Mouse (Mus musculus): ENCODE measurements around the gene Rnf222. TPM values are rescaled to one million over a fixed set of nuclear protein-coding genes. Genes with fewer than 3 reads are reported as not detected.

Gene Rnf222
- polyA plus RNA-seq, 1 experiment from 2014 or later = 0.11 TPM

DNA sequence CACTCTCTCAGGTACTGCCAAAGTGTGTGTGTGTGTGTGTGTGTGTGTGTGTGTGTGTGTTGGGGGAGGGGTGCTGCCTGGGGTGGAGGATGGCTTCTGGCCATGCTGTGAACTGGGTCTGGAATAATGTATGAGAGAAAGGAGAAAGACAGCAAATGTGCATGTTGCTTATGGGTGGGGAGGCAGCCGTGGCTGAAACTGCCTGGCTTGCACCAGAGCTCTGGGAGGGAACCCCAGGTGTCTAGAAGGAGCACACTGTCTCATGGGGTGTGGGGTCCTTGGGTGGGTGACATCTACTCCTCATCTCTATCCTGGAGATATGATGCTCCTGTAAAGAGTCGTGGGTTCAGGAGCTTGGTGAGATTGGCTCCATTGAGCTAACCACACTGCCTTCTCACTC lies 300 bp downstream of the Rnf222 start:
- WGBS = 85% methylated on average over 2 of the region's 2 CpGs
- H3K9me3 ChIP-seq (ENCODE audit: low read depth, low read length) = no peaks in the 10 kb centered on the region
- ATAC-seq (ENCODE audit: insufficient read depth) = no peak
- no peak for TF ChIP-seq CTCF (IDR thresholded peaks at IDR 0.05; ENCODE audit: low read depth)
- 0 out of 2 replicates have a peak, but pooled peaks cover 3% of the 10 kb centered on the region for H3K4me1 ChIP-seq (ENCODE audit: insufficient read depth)
- H3K36me3 ChIP-seq (ENCODE audit: insufficient read depth) = no peaks in the 10 kb centered on the region
- no peak overlapping the region for H3K27ac ChIP-seq (ENCODE audit: low read depth)
- H3K4me2 ChIP-seq = no peak overlapping the region
- DNase-seq = no peak
- no peaks in the 10 kb centered on the region for H3K27me3 ChIP-seq (ENCODE audit: insufficient read depth, low read length)
- no peak overlapping the region for H3K9ac ChIP-seq
- H3K4me3 ChIP-seq (ENCODE audit: low read depth, low read length) = no peak overlapping the region

DNA sequence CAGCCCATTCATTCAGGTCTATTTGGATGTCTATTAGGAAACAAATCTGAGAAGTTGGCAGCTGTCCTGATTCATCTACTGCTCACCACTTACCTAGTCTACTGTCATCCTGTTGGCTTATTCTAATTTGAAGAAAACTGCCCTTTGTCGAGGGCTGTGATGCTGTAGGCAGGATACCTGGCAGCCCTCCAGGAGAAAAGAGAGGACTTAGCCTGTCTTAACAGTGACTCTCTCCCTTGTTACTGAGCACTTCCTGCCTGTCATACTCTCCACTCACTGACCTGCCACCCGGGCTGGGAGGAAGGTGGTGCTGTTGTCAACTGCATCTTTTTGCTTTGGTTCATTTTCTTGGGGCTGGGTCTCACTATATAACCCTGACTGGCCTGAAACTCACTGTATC lies 2.3 kb downstream of the Rnf222 start:
- TF ChIP-seq CTCF (IDR thresholded peaks at IDR 0.05; ENCODE audit: low read depth) = no peak
- Histone ChIP-seq H3K9me3 (ENCODE audit: low read depth, low read length) (no peaks in the 10 kb centered on the region), H3K36me3 (ENCODE audit: insufficient read depth) (no peaks in the 10 kb centered on the region), H3K27me3 (ENCODE audit: insufficient read depth, low read length) (no peaks in the 10 kb centered on the region), H3K27ac (ENCODE audit: low read depth) (no peak overlapping the region), H3K4me3 (ENCODE audit: low read depth, low read length) (no peak overlapping the region), H3K4me1 (ENCODE audit: insufficient read depth) (0 out of 2 replicates have a peak, but pooled peaks cover 3% of the 10 kb centered on the region), H3K9ac (no peak overlapping the region), H3K4me2 (no peak overlapping the region)
- WGBS = 21% methylated on average over 2 of the region's 2 CpGs
- DNase-seq (peak; percentile 33), ATAC-seq (ENCODE audit: insufficient read depth) (no peak)

DNA sequence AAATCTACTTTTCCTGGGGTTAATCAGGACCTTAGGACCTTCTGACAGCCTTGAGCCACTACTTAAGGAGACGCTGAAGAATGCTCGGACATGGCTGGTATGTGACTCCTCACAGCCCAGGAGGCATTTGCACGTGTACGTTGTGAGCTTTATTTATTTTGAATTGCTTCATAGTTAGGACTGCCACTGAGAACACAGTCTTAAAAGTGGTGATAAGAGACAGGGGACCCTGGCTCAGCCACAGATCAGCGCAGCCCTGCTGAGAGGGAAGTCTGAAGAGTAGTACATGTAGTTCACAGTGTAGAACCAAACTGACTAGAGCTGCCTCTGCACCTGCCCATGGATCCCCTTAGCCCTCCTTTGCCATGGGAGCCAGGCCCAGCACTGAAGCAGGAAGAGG lies 3.5 kb downstream of the Rnf222 start:
- WGBS = 36% methylated on average over 5 of the region's 5 CpGs
- Histone ChIP-seq H3K36me3 (ENCODE audit: insufficient read depth) (no peaks in the 10 kb centered on the region), H3K4me1 (ENCODE audit: insufficient read depth) (0 out of 2 replicates have a peak, but pooled peaks cover 3% of the 10 kb centered on the region), H3K27ac (ENCODE audit: low read depth) (no peak overlapping the region), H3K27me3 (ENCODE audit: insufficient read depth, low read length) (no peaks in the 10 kb centered on the region), H3K9me3 (ENCODE audit: low read depth, low read length) (no peaks in the 10 kb centered on the region), H3K4me2 (no peak overlapping the region), H3K9ac (no peak overlapping the region), H3K4me3 (ENCODE audit: low read depth, low read length) (no peak overlapping the region)
- ATAC-seq (ENCODE audit: insufficient read depth) (no peak), DNase-seq (no peak)
- TF ChIP-seq CTCF (IDR thresholded peaks at IDR 0.05; ENCODE audit: low read depth) = no peak

DNA sequence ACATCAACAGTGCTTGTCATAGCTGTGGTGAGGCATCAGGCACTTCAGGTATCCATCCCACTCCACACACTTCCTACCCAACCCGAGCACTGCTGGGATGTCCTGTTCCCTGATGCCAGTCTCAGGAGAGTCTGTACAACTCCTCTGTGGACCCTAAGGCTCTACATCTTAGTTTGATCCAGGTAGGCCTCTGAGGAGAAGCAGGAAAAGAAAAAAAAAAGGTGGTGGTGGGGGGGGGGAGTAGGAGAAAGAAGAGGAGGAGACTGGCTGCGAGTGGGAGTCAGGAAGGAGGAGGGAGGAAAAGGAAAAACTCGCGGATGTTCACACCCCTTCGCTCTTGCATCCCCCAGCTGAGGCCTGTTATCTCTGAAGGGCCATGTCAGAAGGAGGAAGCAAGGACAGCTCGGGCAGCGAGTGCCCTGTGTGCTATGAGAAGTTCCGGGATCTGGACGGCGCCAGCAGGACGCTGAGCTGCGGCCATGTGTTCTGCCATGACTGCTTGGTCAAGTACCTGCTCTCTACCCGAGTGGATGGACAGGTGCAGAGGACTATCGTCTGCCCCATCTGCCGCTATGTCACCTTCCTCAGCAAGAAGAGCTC lies 4.0 kb downstream of the Rnf222 start:
- Histone ChIP-seq H3K9ac (no peak overlapping the region), H3K4me3 (ENCODE audit: low read depth, low read length) (no peak overlapping the region), H3K27me3 (ENCODE audit: insufficient read depth, low read length) (no peaks in the 10 kb centered on the region), H3K36me3 (ENCODE audit: insufficient read depth) (no peaks in the 10 kb centered on the region), H3K9me3 (ENCODE audit: low read depth, low read length) (no peaks in the 10 kb centered on the region), H3K4me2 (no peak overlapping the region), H3K27ac (ENCODE audit: low read depth) (no peak overlapping the region), H3K4me1 (ENCODE audit: insufficient read depth) (0 out of 2 replicates have a peak, but pooled peaks cover 3% of the 10 kb centered on the region)
- DNase-seq (peak; percentile 40), ATAC-seq (ENCODE audit: insufficient read depth) (no peak; the same call in 1 of the 2 replicates)
- no peak for TF ChIP-seq CTCF (IDR thresholded peaks at IDR 0.05; ENCODE audit: low read depth)
- 50% methylated on average over 15 of the region's 15 CpGs for WGBS

DNA sequence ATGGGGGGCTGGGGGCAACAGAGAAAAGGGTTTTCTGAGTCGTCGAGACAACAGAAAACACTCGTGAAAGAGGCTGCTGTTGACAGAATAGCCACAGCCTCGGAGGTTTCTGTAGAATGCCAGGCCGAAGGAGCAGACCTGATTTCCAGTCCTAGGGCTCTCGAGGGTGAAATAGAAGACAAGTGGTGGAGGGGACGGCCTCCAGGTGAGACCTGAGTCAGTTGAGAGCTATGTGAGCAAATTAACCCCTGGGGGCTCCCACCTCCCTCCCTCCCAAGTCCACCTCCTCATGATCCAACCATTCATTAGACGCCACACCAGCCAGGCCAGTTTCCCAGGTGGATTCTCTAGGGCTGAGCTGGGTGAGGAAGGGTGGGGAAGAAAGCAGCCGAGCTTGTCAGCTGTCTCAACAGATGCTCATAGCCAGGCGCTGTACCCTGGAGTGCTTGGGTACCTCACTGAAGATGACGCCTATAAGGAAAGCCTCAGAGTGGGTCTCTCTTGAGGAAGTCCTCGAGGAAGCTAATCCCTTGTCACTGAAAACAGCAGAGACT lies 5.6 kb downstream of the Rnf222 start:
- Histone ChIP-seq H3K4me2 (no peak overlapping the region), H3K9ac (no peak overlapping the region), H3K27ac (ENCODE audit: low read depth) (no peak overlapping the region), H3K9me3 (ENCODE audit: low read depth, low read length) (no peaks in the 10 kb centered on the region), H3K27me3 (ENCODE audit: insufficient read depth, low read length) (no peaks in the 10 kb centered on the region), H3K4me1 (ENCODE audit: insufficient read depth) (0 out of 2 replicates have a peak, but pooled peaks cover 3% of the 10 kb centered on the region), H3K4me3 (ENCODE audit: low read depth, low read length) (no peak overlapping the region), H3K36me3 (ENCODE audit: insufficient read depth) (no peaks in the 10 kb centered on the region)
- no peak for TF ChIP-seq CTCF (IDR thresholded peaks at IDR 0.05; ENCODE audit: low read depth)
- DNase-seq (no peak), ATAC-seq (ENCODE audit: insufficient read depth) (no peak)
- WGBS = 58% methylated on average over 12 of the region's 12 CpGs

DNA sequence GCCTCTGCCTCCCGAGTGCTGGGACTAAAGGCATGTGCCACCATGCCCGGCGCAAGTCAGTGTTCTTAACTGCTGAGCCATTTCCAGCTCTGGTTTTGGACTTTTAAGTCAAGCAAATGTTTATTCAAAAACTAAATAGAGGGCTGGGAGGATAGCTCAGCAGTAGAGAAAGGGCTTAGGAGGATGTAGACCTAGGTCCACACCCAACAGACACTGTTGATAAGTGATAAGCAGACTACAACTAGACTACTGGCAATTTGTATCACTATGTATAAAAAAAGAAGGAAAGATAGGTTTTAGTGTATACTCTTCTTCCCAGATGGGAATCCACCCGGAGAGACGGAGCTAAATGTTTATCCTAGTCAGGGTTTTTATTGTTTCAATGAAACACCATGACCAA lies 7.9 kb downstream of the Rnf222 start:
- Histone ChIP-seq H3K27ac (ENCODE audit: low read depth) (no peak overlapping the region), H3K9ac (no peak overlapping the region), H3K36me3 (ENCODE audit: insufficient read depth) (no peaks in the 10 kb centered on the region), H3K4me2 (no peak overlapping the region), H3K4me1 (ENCODE audit: insufficient read depth) (peaks cover 6% of the 10 kb centered on the region; the same call in 1 of the 2 replicates), H3K9me3 (ENCODE audit: low read depth, low read length) (no peaks in the 10 kb centered on the region), H3K27me3 (ENCODE audit: insufficient read depth, low read length) (no peaks in the 10 kb centered on the region), H3K4me3 (ENCODE audit: low read depth, low read length) (no peak overlapping the region)
- WGBS = 85% methylated on average over 5 of the region's 5 CpGs
- ATAC-seq (ENCODE audit: insufficient read depth) = no peak
- no peak for DNase-seq
- TF ChIP-seq CTCF (IDR thresholded peaks at IDR 0.05; ENCODE audit: low read depth) = no peak

DNA sequence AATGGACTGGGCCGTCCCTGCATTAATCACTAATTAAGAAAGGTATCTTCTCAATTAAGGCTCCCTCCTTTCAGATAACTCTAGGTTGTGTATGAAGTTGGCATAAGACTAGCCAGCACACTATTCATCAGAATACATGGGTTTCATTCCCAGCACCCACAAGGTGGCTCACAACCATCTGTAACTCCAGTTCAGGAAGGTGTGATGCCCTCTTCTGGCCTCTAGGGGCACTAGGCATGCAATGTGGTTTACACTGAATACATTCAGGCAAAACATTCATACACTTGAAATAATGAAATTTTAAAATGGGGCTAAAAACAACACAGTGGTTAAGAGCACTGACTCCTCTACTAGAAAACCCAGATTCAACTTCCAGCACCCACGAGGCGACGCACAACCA lies 8.8 kb downstream of the Rnf222 start:
- Histone ChIP-seq H3K9ac (no peak overlapping the region), H3K4me1 (ENCODE audit: insufficient read depth) (peaks cover 3% of the 10 kb centered on the region; the same call in 1 of the 2 replicates), H3K27ac (ENCODE audit: low read depth) (no peak overlapping the region), H3K36me3 (ENCODE audit: insufficient read depth) (no peaks in the 10 kb centered on the region), H3K27me3 (ENCODE audit: insufficient read depth, low read length) (no peaks in the 10 kb centered on the region), H3K4me2 (no peak overlapping the region), H3K9me3 (ENCODE audit: low read depth, low read length) (no peaks in the 10 kb centered on the region), H3K4me3 (ENCODE audit: low read depth, low read length) (no peak overlapping the region)
- ATAC-seq (ENCODE audit: insufficient read depth) = no peak
- TF ChIP-seq CTCF (IDR thresholded peaks at IDR 0.05; ENCODE audit: low read depth) = peak; percentile 83
- DNase-seq = peak; percentile 76
- 53% methylated on average over 4 of the region's 4 CpGs for WGBS
